Mouse (Mus musculus): Measurements from ENCODE around the gene Clcn2.

GRCm38 (mm10) chr16:20735651-20736050 is 18.1 kb upstream of the Clcn2 start:
- TF ChIP-seq CTCF (IDR thresholded peaks at IDR 0.05; ENCODE audit: control insufficient read depth, insufficient read depth, insufficient replicate concordance, low read depth, low read length), result no peak
- no peak for TF ChIP-seq POLR2A (IDR thresholded peaks at IDR 0.05; ENCODE audit: control insufficient read depth, low read depth, low read length)
